Mouse (Mus musculus) leukemia stem cell, adult 10-12 weeks (primary cell): Measurements from ENCODE around the gene Zkscan17. TPM values are rescaled to one million over a fixed set of nuclear protein-coding genes. Genes with fewer than 3 reads are reported as not detected.

Experiments
- polyA plus RNA-seq: library from polyadenylated mRNA; stranded (reverse); fragments of >175 nt; gene quantifications from 2 replicates; pipeline ENCODE4 v1.2.3, GENCODE M21; 2012; ENCODE audit warnings: low replicate concordance

The Zkscan17 gene
- polyA plus RNA-seq: 23.9 and 35.1 TPM in 2 replicates

DNA sequence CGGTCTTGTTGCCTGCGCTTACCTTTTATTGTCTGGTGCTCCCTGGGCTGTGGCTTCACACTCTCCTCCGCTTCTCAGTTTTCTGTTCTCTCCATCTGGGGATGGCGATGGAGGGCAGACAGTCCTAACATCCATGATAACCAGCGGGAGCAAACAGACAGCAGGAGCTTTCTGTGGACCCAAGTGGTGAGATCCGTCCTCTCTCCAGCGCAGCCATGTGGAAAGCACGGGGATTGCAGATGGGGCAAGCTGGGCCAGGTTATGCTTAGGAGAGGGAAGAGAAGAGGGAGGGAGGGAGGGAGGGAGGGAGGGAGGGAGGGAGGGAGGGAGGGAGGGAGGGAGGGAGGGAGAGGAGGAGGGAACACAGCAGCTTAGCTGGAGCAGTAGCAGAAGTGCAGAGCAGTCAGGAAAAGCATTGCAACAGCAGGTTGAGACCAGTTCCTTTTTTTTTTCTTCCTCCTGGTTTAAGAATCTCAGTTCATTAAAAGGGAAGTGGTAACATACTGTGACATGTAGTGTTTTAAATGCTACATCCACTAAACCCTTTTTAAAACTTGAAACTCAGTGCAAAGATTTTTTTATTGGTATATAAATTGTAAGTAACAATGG, at the start of gene Zkscan17:
TSS of gene Zkscan17 (minus strand) at position 280 of the 609 bp plus-strand sequence.

GRCm38 (mm10) chr11:59576135-59576534, 49.6 kb upstream of the Zkscan17 start, which contains the start of gene Olfr222:
Gene Olfr222 (minus strand): TSS chr11:59576235.

GRCm38 (mm10) chr11:59541324-59541723, 14.8 kb upstream of the Zkscan17 start, which contains the start of gene Nlrp3:
Gene Nlrp3 (plus strand): TSS chr11:59541568.

GRCm38 (mm10) chr11:59472326-59472677, 54.2 kb downstream of the Zkscan17 start, which contains the start of gene Zfp867:
Gene Zfp867 (minus strand): TSS chr11:59472474.

DNA sequence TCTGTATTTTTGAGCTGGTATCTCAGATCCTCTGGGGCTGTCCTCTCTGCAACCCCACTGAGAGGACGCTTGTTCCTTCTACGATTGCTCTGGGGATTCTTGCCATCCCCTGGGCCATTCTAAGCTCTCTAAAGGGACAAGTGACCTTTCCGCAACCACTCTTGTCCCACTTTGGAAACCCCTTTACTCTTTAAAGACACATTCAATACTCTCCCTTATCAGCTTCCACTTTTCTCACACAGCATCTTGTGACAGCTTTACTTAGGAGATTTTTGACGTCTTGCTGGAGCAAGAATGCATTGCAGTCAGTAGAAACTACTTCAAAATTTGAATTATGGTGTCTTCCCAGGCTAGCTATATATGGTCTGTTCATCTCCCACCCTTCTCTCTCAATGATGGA, 75.5 kb downstream of the Zkscan17 start, which contains the start of gene Snap47:
TSS of gene Snap47 (minus strand) at position 101 of the 400 bp plus-strand sequence.

DNA sequence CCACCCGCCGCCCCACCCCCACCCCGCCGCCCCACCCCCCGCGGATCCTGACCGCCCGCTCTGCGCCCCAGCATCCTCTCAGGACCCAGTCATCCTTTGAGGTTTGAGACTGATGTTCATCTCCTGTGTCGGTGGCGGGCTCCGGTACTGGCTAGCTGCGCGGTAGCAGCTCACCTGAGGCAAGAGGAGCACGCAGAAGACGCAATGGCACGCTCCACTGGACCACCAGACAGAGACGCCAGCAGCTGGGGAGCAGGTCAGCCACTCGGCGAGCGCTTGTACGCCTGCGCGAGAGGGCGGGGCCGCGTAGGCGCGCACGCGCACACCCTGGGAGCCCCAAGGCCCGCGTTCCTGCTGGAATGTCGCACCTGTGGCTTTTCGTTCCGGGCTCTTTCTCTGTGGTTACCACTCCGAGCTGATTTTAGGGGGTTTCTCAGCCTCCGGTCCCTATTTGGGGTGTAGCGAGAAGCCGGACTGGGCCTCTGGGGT, 76.8 kb downstream of the Zkscan17 start, which contains the start of gene Jmjd4:
TSS of gene Jmjd4 (plus strand) at position 305 of the 489 bp plus-strand sequence.

Other genes with a start within 250 kb of the Zkscan17 start
- 0.06 TPM in 1 of 2 replicates, not detected in the other for gene Wnt3a, start 236.0 kb downstream of the Zkscan17 start, polyA plus RNA-seq
- 0.05 TPM in 1 of 2 replicates, not detected in the other for gene Wnt9a, start 219.8 kb downstream of the Zkscan17 start, polyA plus RNA-seq
- gene Prss38, start 151.1 kb downstream of the Zkscan17 start, polyA plus RNA-seq: not detected in 2 replicates
- 7.9 and 11.2 TPM in 2 replicates for gene Jmjd4, start 76.7 kb downstream of the Zkscan17 start, polyA plus RNA-seq
- gene Snap47, start 75.6 kb downstream of the Zkscan17 start, polyA plus RNA-seq: 0.78 and 2.8 TPM in 2 replicates
- 0.07 and 0.11 TPM in 2 replicates for gene Zfp867, start 54.3 kb downstream of the Zkscan17 start, polyA plus RNA-seq
- gene Nlrp3, start 14.8 kb upstream of the Zkscan17 start, polyA plus RNA-seq: 0.18 and 0.73 TPM in 2 replicates
- not detected in 2 replicates for gene Olfr222, start 49.5 kb upstream of the Zkscan17 start, polyA plus RNA-seq
- not detected in 2 replicates for gene Olfr223, start 66.5 kb upstream of the Zkscan17 start, polyA plus RNA-seq
- 34.3 and 43.9 TPM in 2 replicates for gene Mprip, start 134.6 kb upstream of the Zkscan17 start, polyA plus RNA-seq